In the genomic region with DNA sequence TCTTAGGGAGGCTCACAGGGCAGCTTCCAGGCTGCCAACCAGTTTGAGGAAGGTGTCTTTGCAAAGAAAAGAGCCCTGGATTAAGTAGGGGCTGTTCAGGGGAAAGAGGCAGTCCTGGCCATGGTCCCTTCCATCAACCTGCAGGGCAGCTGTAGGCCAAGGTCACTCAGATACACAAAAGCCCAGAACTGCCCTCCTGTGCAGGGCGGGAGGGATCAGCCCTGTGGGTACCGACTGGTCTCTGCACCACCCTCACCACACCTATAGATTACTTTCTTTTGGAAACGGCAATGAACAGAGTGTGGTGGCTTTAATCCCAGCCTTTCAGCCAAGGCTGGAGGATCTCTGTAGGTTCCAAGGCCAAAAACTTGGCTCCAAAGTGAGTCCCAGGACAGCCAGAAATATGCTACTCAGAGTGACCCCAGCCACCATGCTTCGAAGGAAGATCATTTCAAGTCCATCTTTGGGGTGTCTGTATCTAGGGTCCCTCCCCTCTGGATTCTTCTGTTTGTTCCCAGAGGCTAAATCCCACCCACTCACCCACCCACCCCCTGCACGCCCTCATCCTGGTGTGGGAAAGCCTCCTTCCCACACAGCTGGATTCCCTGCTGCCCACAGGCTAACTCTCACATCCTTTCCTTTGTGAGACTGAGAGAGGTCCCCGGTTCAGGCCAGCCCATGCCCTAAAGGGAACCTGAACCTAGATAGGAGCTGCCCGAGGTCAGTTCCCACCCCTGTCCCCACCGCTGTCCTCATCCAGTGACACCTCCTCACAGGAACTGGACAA, we compare ENCODE assay signal across 8 mouse cellular contexts. TPM values are rescaled to one million over a fixed set of nuclear protein-coding genes. Genes with fewer than 3 reads are reported as not detected.
A peak's percentile ranks its signal among the peaks of the same experiment; 100 is the strongest.
DNase-seq lines count a peak whose midpoint lies in the region; ATAC-seq and TF ChIP-seq lines count a peak whose summit lies in the region.

No protein-coding gene starts in this region.

- no peak for ATAC-seq in heart, embryonic 13.5 days (ENCODE audit: extremely low read depth, insufficient number of reproducible peaks, low FRiP score, low TSS enrichment)
- ATAC-seq in liver, embryonic 11.5 days (replicated peaks; ENCODE audit: low FRiP score) = no peak
- no peak for ATAC-seq in stomach, embryonic 14.5 days (ENCODE audit: insufficient number of reproducible peaks, insufficient read depth, low FRiP score, low read depth)

- H3K4me2 ChIP-seq in heart, embryonic 13.5 days = peak overlapping the region; percentile 93
- H3K4me2 ChIP-seq in liver, embryonic 11.5 days = peak overlapping the region; percentile 95
- H3K4me2 ChIP-seq in stomach, embryonic 14.5 days (replicated peaks; ENCODE audit: low read depth, low read length) = peak overlapping the region; percentile 91

- no peaks in the 10 kb centered on the region for H3K27me3 ChIP-seq in heart, adult 2 months (ENCODE audit: control insufficient read depth, insufficient read depth, low read length)
- no peaks in the 10 kb centered on the region for H3K27me3 ChIP-seq in heart, embryonic 13.5 days (replicated peaks)
- 0 out of 2 replicates have a peak, but pooled peaks cover 3% of the 10 kb centered on the region for H3K27me3 ChIP-seq in liver, embryonic 11.5 days (replicated peaks; ENCODE audit: control insufficient read depth, insufficient read depth, low read length)
- no peaks in the 10 kb centered on the region for H3K27me3 ChIP-seq in stomach, embryonic 14.5 days (ENCODE audit: control insufficient read depth, insufficient read depth, low read length)

- 39% methylated on average over 8 of the region's 8 CpGs for WGBS in heart, adult 2 months
- 55% methylated on average over 8 of the region's 8 CpGs for WGBS in heart, embryonic 13.5 days
- WGBS in liver, embryonic 11.5 days = 51% methylated on average over 8 of the region's 8 CpGs
- 51% methylated on average over 8 of the region's 8 CpGs for WGBS in stomach, embryonic 14.5 days

- peak overlapping the region; percentile 95 for H3K27ac ChIP-seq in heart, adult 2 months
- H3K27ac ChIP-seq in heart, embryonic 13.5 days (replicated peaks) = peak overlapping the region; percentile 100
- H3K27ac ChIP-seq in liver, embryonic 11.5 days (ENCODE audit: low read depth, low read length) = peak overlapping the region; percentile 98
- H3K27ac ChIP-seq in stomach, embryonic 14.5 days (ENCODE audit: low read length) = peak overlapping the region; percentile 99

- 0 out of 2 replicates have a peak, but pooled peaks cover 2% of the 10 kb centered on the region for H3K36me3 ChIP-seq in heart, adult 2 months (ENCODE audit: control insufficient read depth, insufficient read depth, low read length)
- no peaks in the 10 kb centered on the region for H3K36me3 ChIP-seq in heart, embryonic 13.5 days
- H3K36me3 ChIP-seq in liver, embryonic 11.5 days (ENCODE audit: control insufficient read depth, insufficient read depth, low read length) = no peaks in the 10 kb centered on the region
- H3K36me3 ChIP-seq in stomach, embryonic 14.5 days (ENCODE audit: control insufficient read depth, insufficient read depth, low read length) = no peaks in the 10 kb centered on the region

- DNase-seq in heart, adult 2 months = peak in 1 of 2 experiments; percentile 50
- DNase-seq in heart, adult 9 months (ENCODE audit: low spot score in 2 of 2) = no peak
- peak; percentile 55 for DNase-seq in adrenal gland, postnatal 10 days
- peak; percentile 46 for DNase-seq in liver, embryonic 11.5 days (ENCODE audit: low spot score)
- no peak for DNase-seq in urinary bladder, postnatal 10 days (ENCODE audit: low spot score)
- no peak for DNase-seq in natural killer cell, adult 2 months (ENCODE audit: low spot score in 2 of 2)

- intact Hi-C loops in heart, adult 2 months (cut with DNase I) = loop anchor here (5.0 kb wide), 1 partner anchor 139 kb away; the partner anchor contains the start of genes Cops7b and Pde6d

- TF ChIP-seq POLR2A in heart, adult 2 months (IDR thresholded peaks at IDR 0.05; ENCODE audit: insufficient read depth, low read depth, low read length) = 0 out of 2 replicates have a peak, but pooled peaks have one; percentile 38

- no peaks in the 10 kb centered on the region for H3K79me2 ChIP-seq in heart, adult 2 months (replicated peaks; ENCODE audit: control insufficient read depth, insufficient read depth, low read length)

- no peaks in the 10 kb centered on the region for H3K9me3 ChIP-seq in heart, embryonic 13.5 days
- no peaks in the 10 kb centered on the region for H3K9me3 ChIP-seq in liver, embryonic 11.5 days (ENCODE audit: control insufficient read depth, low read length)
- no peaks in the 10 kb centered on the region for H3K9me3 ChIP-seq in stomach, embryonic 14.5 days (ENCODE audit: control insufficient read depth, low read depth, low read length)

- no peak overlapping the region for H3K9ac ChIP-seq in heart, adult 2 months (ENCODE audit: low read depth, low read length)
- peak overlapping the region; percentile 88 for H3K9ac ChIP-seq in heart, embryonic 13.5 days
- peak overlapping the region; percentile 96 for H3K9ac ChIP-seq in liver, embryonic 11.5 days (ENCODE audit: low read depth, low read length)
- H3K9ac ChIP-seq in stomach, embryonic 14.5 days (replicated peaks; ENCODE audit: low read depth, low read length) = peak overlapping the region; percentile 89

- H3K4me1 ChIP-seq in heart, adult 2 months (ENCODE audit: control insufficient read depth, insufficient read depth, low read length) = peaks cover 19% of the 10 kb centered on the region
- peaks cover 62% of the 10 kb centered on the region for H3K4me1 ChIP-seq in heart, embryonic 13.5 days
- peaks cover 34% of the 10 kb centered on the region for H3K4me1 ChIP-seq in liver, embryonic 11.5 days (replicated peaks; ENCODE audit: control insufficient read depth, insufficient read depth, low read length)
- peaks cover 29% of the 10 kb centered on the region for H3K4me1 ChIP-seq in stomach, embryonic 14.5 days (ENCODE audit: control insufficient read depth, insufficient read depth, low read length)

- H3K4me3 ChIP-seq in heart, adult 2 months = no peak overlapping the region; the same call in none of the 2 replicates
- H3K4me3 ChIP-seq in heart, embryonic 13.5 days = no peak overlapping the region
- H3K4me3 ChIP-seq in liver, embryonic 11.5 days (ENCODE audit: low read depth, low read length) = peak overlapping the region; percentile 59
- H3K4me3 ChIP-seq in stomach, embryonic 14.5 days (ENCODE audit: low read depth, low read length) = peak overlapping the region; percentile 40; the same call in 1 of the 2 replicates

- TF ChIP-seq CTCF in heart, adult 2 months (IDR thresholded peaks at IDR 0.05) = no peak

- no peak for TF ChIP-seq EP300 in heart, adult 2 months (IDR thresholded peaks at IDR 0.05; ENCODE audit: insufficient read depth, low read depth, low read length)

RNA-seq across cellular contexts. Expression of gene Tex44, which starts 17.4 kb away (rescaled TPM):
- total RNA-seq in heart, adult 2 months (2021) = not detected
- 0.12 and 0.18 TPM in 2 replicates for polyA plus RNA-seq in heart, adult 2 months (2012; rRNA removed)
- not detected for total RNA-seq in adrenal gland, postnatal 10 days (2021)
- polyA plus RNA-seq in heart, embryonic 13.5 days (2015; fragmentation: Nextera tagmentation; extraction: Ambion mirVana) = not detected in 2 replicates
- polyA plus RNA-seq in liver, embryonic 11.5 days (2014; fragmentation: Nextera tagmentation; extraction: Ambion mirVana) = not detected in 2 replicates
- not detected in 2 replicates for polyA plus RNA-seq in stomach, embryonic 14.5 days (2014; fragmentation: Nextera tagmentation; extraction: Ambion mirVana)

RNA-seq across cellular contexts. Expression of gene Nmur1, which starts 17.6 kb away (rescaled TPM):
- not detected for total RNA-seq in heart, adult 2 months (2021)
- not detected in 2 replicates for polyA plus RNA-seq in heart, adult 2 months (2012; rRNA removed)
- not detected for total RNA-seq in adrenal gland, postnatal 10 days (2021)
- not detected in 2 replicates for polyA plus RNA-seq in heart, embryonic 13.5 days (2015; fragmentation: Nextera tagmentation; extraction: Ambion mirVana)
- polyA plus RNA-seq in liver, embryonic 11.5 days (2014; fragmentation: Nextera tagmentation; extraction: Ambion mirVana) = not detected in 2 replicates
- polyA plus RNA-seq in stomach, embryonic 14.5 days (2014; fragmentation: Nextera tagmentation; extraction: Ambion mirVana) = not detected in 2 replicates

Comparison
In these comparisons a context has a peak if more than half of its experiments do, and no peak if none do; other contexts are left out.
1. DNase-seq: peak in adrenal gland, postnatal 10 days (single experiment) and liver, embryonic 11.5 days (single experiment); none in heart, adult 9 months (0 of 2), urinary bladder, postnatal 10 days (single experiment) and natural killer cell, adult 2 months (0 of 2).
2. H3K4me3 ChIP-seq: peak in liver, embryonic 11.5 days (single experiment) and stomach, embryonic 14.5 days (single experiment); none in heart, adult 2 months (single experiment) and heart, embryonic 13.5 days (single experiment).
3. Peak in every context shown above with its lines, with median percentiles within 50 percentile points of each other: H3K27ac ChIP-seq and H3K4me2 ChIP-seq.